Mouse (Mus musculus) ovary, adult 18-20 months (tissue): ENCODE data around the gene Fem1b.

Experiments used
- DNase-seq: peaks from one replicate; pipeline ENCODE4 v3.0.0; 2022; ENCODE audit warnings: low spot score, mixed read lengths

The Fem1b gene

DNA sequence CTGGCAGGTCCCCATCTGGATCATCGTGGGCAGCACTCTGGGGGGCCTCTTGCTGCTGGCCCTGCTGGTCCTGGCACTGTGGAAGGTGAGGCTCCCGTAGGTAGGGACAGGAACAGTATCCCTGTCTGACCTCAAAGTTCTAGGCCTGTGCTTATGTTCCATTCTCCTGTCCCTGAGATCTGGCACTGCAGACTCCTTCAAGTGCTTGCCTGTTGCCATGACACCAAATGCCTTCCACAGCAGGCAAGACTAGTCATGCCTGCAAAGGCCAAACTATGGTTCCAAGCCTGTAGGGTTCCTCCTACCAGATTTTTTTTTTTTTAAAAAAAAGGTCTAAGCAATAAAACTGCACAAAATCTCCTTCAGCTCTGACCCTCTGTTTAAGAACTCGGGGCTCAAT, 29.8 kb downstream of the Fem1b start:
- DNase-seq: no peak

GRCm38 (mm10) chr9:62778721-62779120, 33.0 kb downstream of the Fem1b start:
- no peak for DNase-seq

DNA sequence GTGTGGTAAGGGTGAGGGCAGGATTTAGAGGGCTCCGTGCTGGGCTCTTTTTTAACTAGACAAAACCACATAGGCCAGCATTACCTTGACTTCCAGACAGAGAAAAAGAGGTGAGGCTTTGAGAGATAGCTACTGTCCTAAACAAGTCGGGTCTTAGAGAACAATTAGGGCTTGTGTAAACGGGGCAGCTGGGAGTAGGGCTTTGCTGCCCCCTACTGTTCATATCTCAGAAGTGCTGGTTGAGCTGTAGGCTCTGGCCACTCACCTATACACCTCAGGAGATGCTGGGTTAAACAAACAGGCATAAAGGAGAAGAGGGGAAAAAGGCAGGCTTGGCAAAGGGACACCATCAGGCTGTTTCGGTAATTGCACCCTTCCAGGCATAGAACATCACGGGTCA, 34.3 kb downstream of the Fem1b start:
- no peak for DNase-seq

DNA sequence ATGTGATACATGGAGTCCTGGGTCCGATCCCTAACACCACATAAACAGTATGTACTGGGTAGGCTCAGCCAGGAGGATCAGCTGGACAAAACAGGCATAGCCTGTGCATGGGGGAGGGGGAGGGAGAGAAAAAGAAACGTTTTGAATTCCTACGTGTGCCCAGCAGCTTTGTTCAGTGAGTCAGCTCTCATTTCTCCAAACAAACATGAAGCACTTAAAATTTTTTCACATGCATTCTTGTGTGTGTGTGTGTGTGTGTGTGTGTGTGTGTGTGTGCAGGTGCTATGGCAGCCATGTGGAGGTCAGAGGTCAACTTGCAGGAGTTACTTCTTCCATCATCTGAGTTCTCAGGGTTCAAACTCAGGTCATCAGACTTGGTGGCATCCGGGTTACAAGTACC, 36.3 kb downstream of the Fem1b start:
- DNase-seq: no peak

DNA sequence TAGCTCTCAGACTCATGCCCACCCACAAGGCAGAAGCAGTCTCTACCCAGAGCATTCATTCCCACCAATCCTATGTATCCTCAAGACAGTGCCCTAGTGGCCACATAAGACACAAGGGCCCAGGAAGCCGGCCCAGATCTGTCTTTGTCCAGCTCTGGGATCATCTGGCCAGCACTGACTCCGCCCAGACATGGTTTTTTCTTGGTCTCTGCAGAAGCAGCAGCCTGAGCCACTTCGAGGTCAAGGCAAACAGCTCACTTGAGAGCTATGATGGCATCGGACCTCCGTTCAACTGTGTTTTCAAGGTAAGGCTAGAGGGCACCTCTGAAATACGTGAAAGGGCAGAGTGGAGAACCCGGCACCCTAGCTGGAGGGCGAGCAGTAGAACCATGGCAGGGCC, 39.0 kb downstream of the Fem1b start:
- peak; percentile 39 for DNase-seq

GRCm38 (mm10) chr9:62768361-62768760, 43.4 kb downstream of the Fem1b start:
- no peak for DNase-seq

DNA sequence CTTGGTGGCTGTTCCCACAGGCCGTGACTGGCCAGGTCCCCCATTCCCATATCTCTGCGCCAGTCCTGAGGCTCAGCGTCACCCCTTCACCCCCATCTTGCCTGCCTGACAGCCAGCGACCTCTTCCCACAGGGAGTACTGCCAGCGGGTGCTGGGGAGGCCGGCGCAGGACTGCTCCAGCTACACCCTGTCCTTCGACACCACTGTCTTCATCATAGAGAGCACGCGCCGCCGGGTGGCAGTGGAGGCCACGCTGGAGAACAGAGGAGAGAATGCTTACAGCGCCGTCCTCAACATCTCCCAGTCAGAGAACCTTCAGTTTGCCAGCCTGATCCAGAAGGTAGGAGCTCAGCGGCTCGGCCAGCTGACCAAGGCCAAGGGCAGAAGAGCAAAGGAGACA, 44.3 kb downstream of the Fem1b start:
- DNase-seq: no peak

- DNase-seq: no peak
These were observed 46.4 kb downstream of the Fem1b start for GRCm38 (mm10) chr9:62765346-62765745.

DNA sequence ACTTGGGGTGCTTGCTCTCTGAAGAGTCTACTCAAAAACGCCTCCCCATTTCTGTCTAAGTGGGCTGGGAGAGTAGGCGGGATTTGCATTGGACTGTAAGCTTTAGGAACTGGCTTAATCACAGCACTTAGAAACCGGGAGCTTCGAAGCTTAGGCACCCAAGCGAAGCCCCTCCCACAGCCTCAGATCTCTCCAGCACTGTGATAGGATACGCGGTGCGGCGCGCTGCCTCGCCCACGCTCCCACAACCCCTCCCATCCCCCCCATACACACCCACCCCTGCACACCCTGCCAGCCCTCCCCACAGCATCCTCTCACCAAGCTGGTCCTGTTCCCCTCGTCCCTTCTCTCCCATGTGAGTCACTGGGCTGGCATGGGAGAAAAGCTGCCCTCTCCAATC, 48.3 kb downstream of the Fem1b start:
- no peak for DNase-seq

DNA sequence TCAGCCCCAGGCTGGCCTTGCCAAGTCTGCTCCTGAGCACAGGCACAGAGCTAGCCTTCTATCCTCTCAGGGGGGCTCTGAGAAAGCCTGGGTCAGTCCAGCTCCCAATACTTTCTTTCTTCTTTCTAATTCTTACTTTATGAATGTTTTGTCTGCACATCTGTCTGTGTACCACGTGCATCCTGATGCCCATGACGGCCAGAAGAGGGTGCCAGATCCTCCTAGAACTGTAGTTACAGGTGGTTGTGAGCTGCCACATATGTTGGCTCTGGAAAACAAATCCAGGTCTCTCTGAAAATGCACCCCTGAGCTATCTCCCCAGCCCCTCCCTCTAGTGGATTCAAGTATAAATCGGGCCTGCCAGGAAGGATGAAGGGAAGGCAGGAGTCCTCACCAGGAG, 52.1 kb downstream of the Fem1b start:
- no peak for DNase-seq

DNA sequence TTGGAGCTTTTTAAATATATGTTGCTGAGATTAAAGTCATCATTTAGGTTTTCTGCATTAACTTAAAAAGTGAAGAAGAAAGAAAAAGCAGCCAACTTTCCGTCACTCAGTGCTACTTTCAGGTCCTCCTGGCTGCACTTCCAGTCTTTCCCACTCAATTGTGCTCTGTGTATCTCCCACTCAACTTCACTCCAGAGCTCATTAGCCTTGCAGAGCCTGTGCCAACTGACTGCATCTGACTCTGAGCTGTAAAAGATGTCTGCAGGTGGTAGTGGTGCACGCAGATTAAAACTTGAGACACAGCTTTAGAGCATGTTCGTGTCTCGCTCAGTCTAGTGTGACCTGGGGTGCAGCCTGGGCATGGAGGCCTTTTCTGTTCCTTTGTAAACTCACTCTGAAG, 53.4 kb downstream of the Fem1b start:
- no peak for DNase-seq

DNA sequence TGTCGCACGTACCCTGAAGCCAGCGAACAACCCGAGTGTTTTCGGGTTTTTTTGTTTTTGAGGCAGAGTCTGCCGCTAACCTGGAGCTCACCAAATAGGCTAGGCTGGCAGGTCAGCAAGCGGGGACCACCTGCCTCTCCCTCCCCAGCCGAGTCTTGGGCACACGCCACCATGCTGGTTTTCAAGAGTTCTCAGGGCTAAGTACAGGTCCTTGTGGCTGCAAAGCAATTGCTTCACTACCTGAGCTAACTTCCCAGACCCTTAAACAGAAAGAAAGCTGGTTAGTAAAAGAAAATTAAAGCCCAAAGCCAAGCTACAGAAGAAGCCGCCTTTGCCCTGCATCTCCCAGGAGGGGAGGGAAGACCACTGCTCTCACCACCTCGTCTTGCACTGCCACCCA, 61.4 kb downstream of the Fem1b start:
- DNase-seq: no peak

DNA sequence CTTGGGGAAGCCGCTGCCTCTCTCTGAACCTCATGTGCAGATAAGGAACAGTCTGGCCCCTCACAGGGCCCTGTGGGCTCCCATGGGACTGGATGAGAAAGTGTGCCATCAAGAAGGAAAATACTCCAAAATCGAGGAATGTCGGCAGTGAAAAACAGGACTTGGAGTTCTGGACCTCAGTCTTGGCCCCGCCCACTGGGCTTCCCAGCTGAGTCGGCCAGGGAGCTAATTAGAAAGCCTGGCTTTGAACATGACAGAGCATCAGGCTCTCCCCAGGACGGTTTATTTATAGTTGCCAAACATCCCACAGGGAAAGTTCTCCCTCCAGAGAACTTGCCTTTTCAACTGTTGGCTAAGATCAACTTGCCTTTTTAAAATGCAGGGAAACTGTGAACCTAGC, 62.1 kb downstream of the Fem1b start:
- no peak for DNase-seq

DNA sequence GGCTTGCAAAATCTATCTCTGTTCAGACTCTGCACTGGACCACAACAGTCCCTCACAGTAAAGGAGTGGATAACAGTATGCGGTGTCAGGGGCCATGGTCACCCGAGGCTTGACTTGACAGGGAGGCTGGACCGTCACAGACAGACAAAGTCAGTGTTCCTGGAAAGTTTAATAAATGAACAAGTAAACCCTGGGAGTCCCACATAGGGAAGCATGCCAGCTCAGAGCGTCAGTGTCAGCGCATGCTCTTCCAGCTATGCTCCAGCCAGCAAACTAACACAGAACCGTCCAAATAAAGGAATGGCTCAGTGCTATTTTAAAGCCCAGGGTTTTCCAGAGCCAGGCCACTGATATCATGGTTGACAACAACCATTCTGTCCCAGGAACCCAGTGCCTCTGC, 65.1 kb downstream of the Fem1b start:
- no peak for DNase-seq

GRCm38 (mm10) chr9:62744558-62745275, 67.0 kb downstream of the Fem1b start:
- no peak for DNase-seq
